Comparison of ENCODE assay signal across 9 mouse cellular contexts in genomic region chr14:78613569-78613968, GRCm38 (mm10).
DNase-seq lines count a peak whose midpoint lies in the region; ATAC-seq and TF ChIP-seq lines count a peak whose summit lies in the region.
"Had no signal": no experiment of that assay in that cellular context is flagged by ENCODE, and none has a peak within 500 bp of the region (broad histone marks: within the 10 kb centered on the region; RNA-seq: fewer than 3 reads in every experiment).

No protein-coding gene starts in this region.

- H3K9ac ChIP-seq in liver, postnatal 0 days (replicated peaks): no peak overlapping the region
- H3K9ac ChIP-seq in liver, embryonic 12.5 days: no peak overlapping the region

- H3K27me3 ChIP-seq in liver, postnatal 0 days (ENCODE audit: insufficient read depth, low read length): no peaks in the 10 kb centered on the region
- H3K27me3 ChIP-seq in liver, embryonic 12.5 days (replicated peaks): no peaks in the 10 kb centered on the region

- peak; percentile 91 for ATAC-seq in frontal cortex, adult (ENCODE audit: low TSS enrichment)
- ATAC-seq in liver, postnatal 0 days: no peak
- no peak for ATAC-seq in liver, embryonic 12.5 days
- ATAC-seq: inflammation-experienced regulatory T-cells, adult 6 months had no signal

- no peaks in the 10 kb centered on the region for H3K9me3 ChIP-seq in liver, postnatal 0 days (ENCODE audit: low read length)
- no peaks in the 10 kb centered on the region for H3K9me3 ChIP-seq in liver, embryonic 12.5 days (replicated peaks)

- no peak overlapping the region for H3K4me3 ChIP-seq in liver, postnatal 0 days (ENCODE audit: low read depth, low read length)
- no peak overlapping the region for H3K4me3 ChIP-seq in liver, embryonic 12.5 days
- H3K4me3 ChIP-seq in cortical plate, adult 2 months (ENCODE audit: insufficient read depth, low read length): no peak overlapping the region

- 72% methylated on average over 5 of the region's 5 CpGs for WGBS in liver, postnatal 0 days (ENCODE audit: insufficient replicate concordance)
- 74% methylated on average over 5 of the region's 5 CpGs for WGBS in liver, embryonic 12.5 days (ENCODE audit: insufficient replicate concordance)

- H3K4me1 ChIP-seq in liver, postnatal 0 days (ENCODE audit: insufficient read depth): no peaks in the 10 kb centered on the region
- 0 out of 2 replicates have a peak, but pooled peaks cover 4% of the 10 kb centered on the region for H3K4me1 ChIP-seq in liver, embryonic 12.5 days
- no peaks in the 10 kb centered on the region; the same call in 1 of the 2 replicates for H3K4me1 ChIP-seq in cortical plate, adult 2 months (ENCODE audit: control insufficient read depth, insufficient read depth, low read length)

- H3K27ac ChIP-seq in liver, postnatal 0 days (ENCODE audit: low read depth): no peak overlapping the region
- H3K27ac ChIP-seq in liver, embryonic 12.5 days: no peak overlapping the region
- no peak overlapping the region for H3K27ac ChIP-seq in cortical plate, adult 2 months (ENCODE audit: insufficient read depth, low read length)

- no peak for DNase-seq in frontal cortex, postnatal 25 days (ENCODE audit: low spot score in 2 of 2)
- no peak for DNase-seq in liver, postnatal 0 days
- DNase-seq in retina, postnatal 1 day: peak; percentile 68
- DNase-seq in spleen, postnatal 36 days (ENCODE audit: low spot score in 2 of 2): no peak
- no peak for DNase-seq in spleen, postnatal 14 days (ENCODE audit: low spot score in 2 of 2)

- TF ChIP-seq CTCF in liver, postnatal 0 days (IDR thresholded peaks at IDR 0.05; ENCODE audit: low read depth): peak; percentile 48
- TF ChIP-seq CTCF in cortical plate, adult 2 months (IDR thresholded peaks at IDR 0.05; ENCODE audit: extremely low read depth, insufficient read depth, low read length): peak; percentile 68

- TF ChIP-seq EP300 in liver, postnatal 0 days (IDR thresholded peaks at IDR 0.05; ENCODE audit: low read depth): no peak

- H3K4me2 ChIP-seq in liver, postnatal 0 days (ENCODE audit: low read depth, low read length): no peak overlapping the region
- H3K4me2 ChIP-seq in liver, embryonic 12.5 days: no peak overlapping the region

- TF ChIP-seq POLR2A in cortical plate, adult 2 months (IDR thresholded peaks at IDR 0.05; ENCODE audit: extremely low read depth, insufficient read depth, low read length): no peak

- H3K36me3 ChIP-seq in liver, postnatal 0 days (replicated peaks; ENCODE audit: insufficient read depth, low read length): no peaks in the 10 kb centered on the region
- H3K36me3 ChIP-seq in liver, embryonic 12.5 days: no peaks in the 10 kb centered on the region
